Mouse (Mus musculus): ENCODE data around the gene Atg3. TPM values are rescaled to one million over a fixed set of nuclear protein-coding genes. Genes with fewer than 3 reads are reported as not detected.

Atg3 gene
- polyA plus RNA-seq, 1 experiment from 2014 or later = 36.9 TPM

- Histone ChIP-seq H3K9me3 (no peaks in the 10 kb centered on the region), H3K27me3 (ENCODE audit: insufficient read depth, poor library complexity, severe bottlenecking) (no peaks in the 10 kb centered on the region), H3K4me3 (no peak overlapping the region), H3K4me1 (replicated peaks) (peaks cover 14% of the 10 kb centered on the region), H3K36me3 (peaks cover 49% of the 10 kb centered on the region), H3K27ac (no peak overlapping the region)
- WGBS = 87% methylated on average over 3 of the region's 3 CpGs
- no peak for DNase-seq (ENCODE audit: low spot score)
Observed at GRCm38 (mm10) chr16:45154741-45155250, 3.8 kb upstream of the Atg3 start.

- H3K9me3 ChIP-seq = no peaks in the 10 kb centered on the region
- H3K27ac ChIP-seq = peak overlapping the region; percentile 92
- peak; percentile 65 for DNase-seq (ENCODE audit: low spot score)
- peak overlapping the region; percentile 90 for H3K4me3 ChIP-seq
- WGBS = 1% methylated on average over 20 of the region's 20 CpGs
- peaks cover 24% of the 10 kb centered on the region for H3K4me1 ChIP-seq (replicated peaks)
- no peaks in the 10 kb centered on the region for H3K27me3 ChIP-seq (ENCODE audit: insufficient read depth, poor library complexity, severe bottlenecking)
- peaks cover 22% of the 10 kb centered on the region for H3K36me3 ChIP-seq
Observed at GRCm38 (mm10) chr16:45158136-45158521, 456 bp upstream of the Atg3 start.

- Histone ChIP-seq H3K4me1 (replicated peaks) (peaks cover 24% of the 10 kb centered on the region), H3K27me3 (ENCODE audit: insufficient read depth, poor library complexity, severe bottlenecking) (no peaks in the 10 kb centered on the region), H3K9me3 (no peaks in the 10 kb centered on the region), H3K4me3 (peak overlapping the region; percentile 90), H3K36me3 (peaks cover 21% of the 10 kb centered on the region), H3K27ac (peak overlapping the region; percentile 92)
- no peak for DNase-seq (ENCODE audit: low spot score)
- 11% methylated on average over 11 of the region's 11 CpGs for WGBS
Observed at GRCm38 (mm10) chr16:45159389-45159716, 768 bp downstream of the Atg3 start.

GRCm38 (mm10) chr16:45178552-45178951 is 20.0 kb downstream of the Atg3 start:
- H3K27ac ChIP-seq = no peak overlapping the region
- WGBS = 92% methylated on average over 2 of the region's 2 CpGs
- no peak overlapping the region for H3K4me3 ChIP-seq
- H3K4me1 ChIP-seq (replicated peaks) = no peaks in the 10 kb centered on the region
- no peaks in the 10 kb centered on the region for H3K27me3 ChIP-seq (ENCODE audit: insufficient read depth, poor library complexity, severe bottlenecking)
- peaks cover 14% of the 10 kb centered on the region for H3K36me3 ChIP-seq
- no peaks in the 10 kb centered on the region for H3K9me3 ChIP-seq
- no peak for DNase-seq (ENCODE audit: low spot score)

GRCm38 (mm10) chr16:45181824-45182223 is 23.2 kb downstream of the Atg3 start:
- H3K36me3 ChIP-seq = peaks cover 21% of the 10 kb centered on the region
- H3K27me3 ChIP-seq (ENCODE audit: insufficient read depth, poor library complexity, severe bottlenecking) = no peaks in the 10 kb centered on the region
- WGBS = 93% methylated on average over 5 of the region's 5 CpGs
- H3K27ac ChIP-seq = no peak overlapping the region
- no peaks in the 10 kb centered on the region for H3K4me1 ChIP-seq (replicated peaks)
- H3K4me3 ChIP-seq = no peak overlapping the region
- no peak for DNase-seq (ENCODE audit: low spot score)
- H3K9me3 ChIP-seq = no peaks in the 10 kb centered on the region

- Histone ChIP-seq H3K4me3 (no peak overlapping the region), H3K9me3 (no peaks in the 10 kb centered on the region), H3K27me3 (ENCODE audit: insufficient read depth, poor library complexity, severe bottlenecking) (no peaks in the 10 kb centered on the region), H3K36me3 (0 out of 2 replicates have a peak, but pooled peaks cover 15% of the 10 kb centered on the region), H3K4me1 (replicated peaks) (no peaks in the 10 kb centered on the region), H3K27ac (no peak overlapping the region)
- DNase-seq (ENCODE audit: low spot score) = peak; percentile 74
- WGBS = 8% methylated on average over 1 of the region's 1 CpGs
Observed at GRCm38 (mm10) chr16:45192613-45193012, 34.0 kb downstream of the Atg3 start.

GRCm38 (mm10) chr16:45196816-45197215 is 38.2 kb downstream of the Atg3 start:
- H3K9me3 ChIP-seq = no peaks in the 10 kb centered on the region
- no peaks in the 10 kb centered on the region for H3K4me1 ChIP-seq (replicated peaks)
- H3K4me3 ChIP-seq = no peak overlapping the region
- H3K27me3 ChIP-seq (ENCODE audit: insufficient read depth, poor library complexity, severe bottlenecking) = no peaks in the 10 kb centered on the region
- no peak overlapping the region for H3K27ac ChIP-seq
- WGBS = 34% methylated on average over 6 of the region's 6 CpGs
- no peaks in the 10 kb centered on the region for H3K36me3 ChIP-seq
- peak; percentile 60 for DNase-seq (ENCODE audit: low spot score)

- no peaks in the 10 kb centered on the region for H3K36me3 ChIP-seq
- H3K4me1 ChIP-seq (replicated peaks) = no peaks in the 10 kb centered on the region
- WGBS = 96% methylated on average over 2 of the region's 2 CpGs
- no peak for DNase-seq (ENCODE audit: low spot score)
- H3K4me3 ChIP-seq = no peak overlapping the region
- H3K27me3 ChIP-seq (ENCODE audit: insufficient read depth, poor library complexity, severe bottlenecking) = no peaks in the 10 kb centered on the region
- no peak overlapping the region for H3K27ac ChIP-seq
- no peaks in the 10 kb centered on the region for H3K9me3 ChIP-seq
Observed at GRCm38 (mm10) chr16:45201395-45201794, 42.8 kb downstream of the Atg3 start.

GRCm38 (mm10) chr16:45204438-45204837 is 45.9 kb downstream of the Atg3 start:
- Histone ChIP-seq H3K9me3 (no peaks in the 10 kb centered on the region), H3K27ac (no peak overlapping the region), H3K4me3 (no peak overlapping the region), H3K27me3 (ENCODE audit: insufficient read depth, poor library complexity, severe bottlenecking) (no peaks in the 10 kb centered on the region), H3K36me3 (no peaks in the 10 kb centered on the region), H3K4me1 (replicated peaks) (no peaks in the 10 kb centered on the region)
- WGBS = 92% methylated on average over 4 of the region's 4 CpGs
- DNase-seq (ENCODE audit: low spot score) = no peak

GRCm38 (mm10) chr16:45204859-45205670 is 46.5 kb downstream of the Atg3 start:
- 85% methylated on average over 12 of the region's 12 CpGs for WGBS
- Histone ChIP-seq H3K4me3 (no peak overlapping the region), H3K27ac (no peak overlapping the region), H3K9me3 (no peaks in the 10 kb centered on the region), H3K27me3 (ENCODE audit: insufficient read depth, poor library complexity, severe bottlenecking) (no peaks in the 10 kb centered on the region), H3K4me1 (replicated peaks) (no peaks in the 10 kb centered on the region), H3K36me3 (no peaks in the 10 kb centered on the region)
- no peak for DNase-seq (ENCODE audit: low spot score)

- Histone ChIP-seq H3K27me3 (ENCODE audit: insufficient read depth, poor library complexity, severe bottlenecking) (no peaks in the 10 kb centered on the region), H3K36me3 (no peaks in the 10 kb centered on the region), H3K4me3 (no peak overlapping the region), H3K4me1 (replicated peaks) (peaks cover 6% of the 10 kb centered on the region; the same call in 1 of the 2 replicates), H3K9me3 (no peaks in the 10 kb centered on the region), H3K27ac (no peak overlapping the region)
- 82% methylated on average over 2 of the region's 2 CpGs for WGBS
- no peak for DNase-seq (ENCODE audit: low spot score)
Observed at GRCm38 (mm10) chr16:45222016-45222415, 63.4 kb downstream of the Atg3 start.

GRCm38 (mm10) chr16:45222771-45223170 is 64.2 kb downstream of the Atg3 start:
- H3K36me3 ChIP-seq = no peaks in the 10 kb centered on the region
- H3K27ac ChIP-seq = no peak overlapping the region
- no peak overlapping the region for H3K4me3 ChIP-seq
- no peaks in the 10 kb centered on the region for H3K27me3 ChIP-seq (ENCODE audit: insufficient read depth, poor library complexity, severe bottlenecking)
- no peak for DNase-seq (ENCODE audit: low spot score)
- peaks cover 6% of the 10 kb centered on the region; the same call in 1 of the 2 replicates for H3K4me1 ChIP-seq (replicated peaks)
- no peaks in the 10 kb centered on the region for H3K9me3 ChIP-seq
- 88% methylated on average over 3 of the region's 3 CpGs for WGBS

- H3K9me3 ChIP-seq = no peaks in the 10 kb centered on the region
- DNase-seq (ENCODE audit: low spot score) = no peak
- H3K27me3 ChIP-seq (ENCODE audit: insufficient read depth, poor library complexity, severe bottlenecking) = no peaks in the 10 kb centered on the region
- 35% methylated on average over 10 of the region's 10 CpGs for WGBS
- H3K4me1 ChIP-seq (replicated peaks) = peaks cover 6% of the 10 kb centered on the region; the same call in 1 of the 2 replicates
- no peak within 1 kb of the TSS for H3K4me3 ChIP-seq
- no peak within 1 kb of the TSS for H3K27ac ChIP-seq
- H3K36me3 ChIP-seq = no peaks in the 10 kb centered on the region
Observed at GRCm38 (mm10) chr16:45223648-45224388, 65.2 kb downstream of the Atg3 start, which contains the start of gene Btla. Gene Btla (plus strand): TSS chr16:45224315.
